8 mouse cellular contexts compared by ENCODE assay signal in genomic region chr9:90042906-90043305, GRCm38 (mm10). TPM values are rescaled to one million over a fixed set of nuclear protein-coding genes. Genes with fewer than 3 reads are reported as not detected.
DNase-seq lines count a peak whose midpoint lies in the region; ATAC-seq and TF ChIP-seq lines count a peak whose summit lies in the region.
"Not testable (repeated sequence)": the region's sequence is repeated elsewhere in the genome, so short reads cannot be mapped to it uniquely, and the experiment has no call there.
"Had no signal": no experiment of that assay in that cellular context is flagged by ENCODE, and none has a peak within 500 bp of the region (broad histone marks: within the 10 kb centered on the region; RNA-seq: fewer than 3 reads in every experiment).

No protein-coding gene starts in this region.

- H3K9me3 ChIP-seq in intestine, postnatal 0 days (ENCODE audit: control insufficient read depth); liver, postnatal 0 days (ENCODE audit: low read length); stomach, postnatal 0 days (ENCODE audit: control insufficient read depth, low read length): not testable (repeated sequence)

- not testable (repeated sequence) for H3K9ac ChIP-seq in intestine, postnatal 0 days (ENCODE audit: low read depth, low read length); liver, postnatal 0 days (replicated peaks); stomach, postnatal 0 days (ENCODE audit: low read length)

- not testable (repeated sequence) for TF ChIP-seq EP300 in liver, postnatal 0 days (IDR thresholded peaks at IDR 0.05; ENCODE audit: low read depth); stomach, postnatal 0 days (optimal IDR thresholded peaks at IDR 0.05)

- DNase-seq in 416B (ENCODE audit: low read depth), result peak; percentile 68
- peak; percentile 89 for DNase-seq in heart, adult 11 months
- not testable (repeated sequence) for DNase-seq in liver, postnatal 0 days; stomach, postnatal 0 days (ENCODE audit: low spot score)
- peak; percentile 61 for DNase-seq in lung, postnatal 36 days

- H3K27ac ChIP-seq in intestine, postnatal 0 days (ENCODE audit: low read depth, low read length); liver, postnatal 0 days (ENCODE audit: low read depth); stomach, postnatal 0 days (replicated peaks): not testable (repeated sequence)

- not testable (repeated sequence) for H3K27me3 ChIP-seq in intestine, postnatal 0 days (replicated peaks; ENCODE audit: control insufficient read depth, insufficient read depth, low read length); liver, postnatal 0 days (ENCODE audit: insufficient read depth, low read length); stomach, postnatal 0 days (ENCODE audit: control insufficient read depth, insufficient read depth, low read length)

- H3K4me1 ChIP-seq in intestine, postnatal 0 days (replicated peaks; ENCODE audit: control insufficient read depth, insufficient read depth, low read length); liver, postnatal 0 days (ENCODE audit: insufficient read depth); stomach, postnatal 0 days (replicated peaks; ENCODE audit: control insufficient read depth, insufficient read depth): not testable (repeated sequence)

- H3K36me3 ChIP-seq in intestine, postnatal 0 days (ENCODE audit: control insufficient read depth, insufficient read depth); liver, postnatal 0 days (replicated peaks; ENCODE audit: insufficient read depth, low read length); stomach, postnatal 0 days (ENCODE audit: control insufficient read depth, insufficient read depth, low read length): not testable (repeated sequence)

- not testable (repeated sequence) for H3K4me2 ChIP-seq in intestine, postnatal 0 days (replicated peaks; ENCODE audit: low read depth); liver, postnatal 0 days (ENCODE audit: low read depth, low read length); stomach, postnatal 0 days (replicated peaks; ENCODE audit: low read depth)

- H3K4me3 ChIP-seq in intestine, postnatal 0 days (ENCODE audit: low read depth, low read length); liver, postnatal 0 days (ENCODE audit: low read depth, low read length); stomach, postnatal 0 days (ENCODE audit: low read depth, low read length): not testable (repeated sequence)

- ATAC-seq in intestine, postnatal 0 days, result peak; percentile 90
- ATAC-seq in liver, postnatal 0 days, result peak; percentile 83
- peak; percentile 100 for ATAC-seq in monocyte, adult 5-6 weeks (replicated peaks; ENCODE audit: insufficient number of reproducible peaks, low FRiP score, low TSS enrichment, poor library complexity, severe bottlenecking)
- ATAC-seq in stomach, postnatal 0 days (ENCODE audit: low FRiP score, low TSS enrichment), result 0 out of 2 replicates have a peak, but pooled peaks have one; percentile 53

- WGBS in intestine, postnatal 0 days, result 59% methylated on average over 8 of the region's 8 CpGs
- 68% methylated on average over 8 of the region's 8 CpGs for WGBS in liver, postnatal 0 days (ENCODE audit: insufficient replicate concordance)
- 88% methylated on average over 8 of the region's 8 CpGs for WGBS in stomach, postnatal 0 days

- TF ChIP-seq CTCF in intestine, postnatal 0 days (IDR thresholded peaks at IDR 0.05; ENCODE audit: low read depth); liver, postnatal 0 days (IDR thresholded peaks at IDR 0.05; ENCODE audit: low read depth); stomach, postnatal 0 days (IDR thresholded peaks at IDR 0.05; ENCODE audit: low read depth): not testable (repeated sequence)

RNA-seq across cellular contexts. Expression of gene Ctsh, which starts 11.0 kb away (rescaled TPM):
- 305 and 311 TPM in 2 replicates for polyA plus RNA-seq in intestine, postnatal 0 days (2015; fragmentation: Nextera tagmentation; extraction: Ambion mirVana)
- 328 and 355 TPM in 2 replicates for polyA plus RNA-seq in liver, postnatal 0 days (2015; fragmentation: Nextera tagmentation; extraction: Ambion mirVana)
- 117 to 205 TPM (median 169 TPM) in 3 replicates for total RNA-seq in monocyte, adult 5-6 weeks (2017)
- polyA plus RNA-seq in stomach, postnatal 0 days (2015; fragmentation: Nextera tagmentation; extraction: Ambion mirVana), result 145 and 152 TPM in 2 replicates
- total RNA-seq: MEL had no signal
